Mouse (Mus musculus) heart, embryonic 11.5 days (tissue): Measurements from ENCODE around the gene Gm17657. TPM values are rescaled to one million over a fixed set of nuclear protein-coding genes. Genes with fewer than 3 reads are reported as not detected.

Source experiments
- ATAC-seq: fragments of 200-750 bp; cut with Nextera tagmentation; replicated peaks from 2 replicates; pipeline ENCODE4 v1.8.0; 2017; ENCODE audit warnings: moderate library complexity; ENCODE audit not compliant: insufficient number of reproducible peaks, low FRiP score, low TSS enrichment
- H3K27ac ChIP-seq: fragments of 300-500 bp; sonication (generic); 2 replicates; pipeline ENCODE4 v1.5.1; 2014; ENCODE audit warnings: mild to moderate bottlenecking, low read depth, low read length
- H3K27me3 ChIP-seq: fragments of 300-500 bp; sonication (generic); 2 replicates; pipeline ENCODE4 v1.6.1; 2014; ENCODE audit warnings: mild to moderate bottlenecking, low read length, mixed read lengths; ENCODE audit not compliant: control insufficient read depth, insufficient read depth
- H3K36me3 ChIP-seq: fragments of 300-500 bp; sonication (generic); 2 replicates; pipeline ENCODE4 v1.6.1; 2014; ENCODE audit warnings: mild to moderate bottlenecking, low read length, moderate library complexity, mixed read lengths; ENCODE audit not compliant: control insufficient read depth, insufficient read depth
- H3K4me1 ChIP-seq: fragments of 300-500 bp; sonication (generic); 2 replicates; pipeline ENCODE4 v1.6.1; 2014; ENCODE audit warnings: low read length; ENCODE audit not compliant: control insufficient read depth, insufficient read depth
- H3K4me2 ChIP-seq: fragments of 300-500 bp; sonication (generic); 2 replicates; pipeline ENCODE4 v1.6.1; 2014; ENCODE audit warnings: mild to moderate bottlenecking, moderate library complexity
- H3K4me3 ChIP-seq: fragments of 300-500 bp; sonication (generic); 2 replicates; pipeline ENCODE4 v1.5.1; 2014; ENCODE audit warnings: low read depth, low read length
- H3K9ac ChIP-seq: fragments of 300-500 bp; sonication (generic); 2 replicates; pipeline ENCODE4 v1.6.1; 2014; ENCODE audit warnings: mild to moderate bottlenecking, low read depth, low read length, moderate library complexity
- H3K9me3 ChIP-seq: fragments of 300-500 bp; sonication (generic); replicated peaks from 2 replicates; pipeline ENCODE4 v1.6.1; 2016; ENCODE audit warnings: low read length; ENCODE audit not compliant: control insufficient read depth
- WGBS: fragments of 180-500 bp; shearing (Covaris S2); extraction: QIAGEN DNeasy Blood & Tissue Kit; methylation state at CpG from one replicate; pipeline ENCODE4 v1.1.7; 2014; ENCODE audit not compliant: insufficient replicate concordance; 5-methylcytosine and 5-hydroxymethylcytosine counted together
- polyA plus RNA-seq: library from polyadenylated mRNA; unstranded; fragments of >200 nt; fragmentation: Nextera tagmentation; extraction: Ambion mirVana; gene quantifications from 2 replicates; pipeline ENCODE4 v1.2.1, GENCODE M21; 2014

Gm17657 gene
- polyA plus RNA-seq, 1 experiment from 2014 or later: not detected

DNA sequence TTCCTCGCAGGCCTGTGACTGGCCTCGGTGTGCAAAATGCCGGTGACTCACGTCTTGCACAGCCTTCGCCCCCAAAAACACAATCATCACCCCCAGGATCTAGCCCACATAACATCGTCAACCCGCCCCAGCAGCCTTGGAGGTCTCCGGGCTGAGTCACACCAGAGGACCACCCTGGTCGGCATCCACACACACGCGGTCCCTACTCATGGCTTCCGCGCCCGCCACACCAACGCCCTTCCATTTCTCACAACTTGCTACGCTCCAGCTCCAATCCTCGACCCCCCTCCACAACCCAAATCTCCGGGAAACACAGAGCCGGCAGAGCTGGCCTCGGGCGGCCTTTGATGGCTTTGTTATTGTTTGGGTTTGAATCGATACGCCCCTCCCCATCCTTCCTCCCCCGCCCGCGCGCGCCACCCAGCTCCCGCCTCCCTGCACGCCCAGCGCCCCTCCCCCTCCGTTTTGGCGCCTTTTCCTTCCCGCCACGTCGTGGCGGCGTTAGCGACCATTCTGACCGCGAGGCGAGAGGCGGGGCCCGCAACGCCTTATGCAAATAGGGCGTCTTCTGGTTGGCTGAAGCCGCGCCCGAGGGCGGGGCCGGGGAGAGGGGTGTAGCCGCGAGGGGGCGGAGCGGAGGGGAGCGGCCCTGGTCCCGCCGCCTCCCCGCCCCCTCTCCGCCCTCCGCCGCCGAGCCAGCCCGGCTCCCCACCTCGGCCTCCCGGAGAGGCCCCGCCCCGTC is 59.3 kb downstream of the Gm17657 start:
- under 1% methylated on average over 54 of the region's 68 CpGs for WGBS
- peak; percentile 91 for ATAC-seq
- Histone ChIP-seq H3K4me1 (peaks cover 18% of the 10 kb centered on the region), H3K27ac (peak overlapping the region; percentile 95), H3K4me3 (peak overlapping the region; percentile 77), H3K4me2 (peak overlapping the region; percentile 95), H3K36me3 (peaks cover 11% of the 10 kb centered on the region), H3K9ac (peak overlapping the region; percentile 93), H3K27me3 (no peaks in the 10 kb centered on the region), H3K9me3 (no peaks in the 10 kb centered on the region; the same call in 1 of the 2 replicates)

GRCm38 (mm10) chr17:29488978-29489970 is 60.2 kb downstream of the Gm17657 start:
- peak overlapping the region; percentile 77 for H3K4me3 ChIP-seq
- WGBS: 7% methylated on average over 30 of the region's 30 CpGs
- peak overlapping the region; percentile 95 for H3K4me2 ChIP-seq
- peak overlapping the region; percentile 93 for H3K9ac ChIP-seq
- H3K9me3 ChIP-seq: no peaks in the 10 kb centered on the region; the same call in 1 of the 2 replicates
- H3K27me3 ChIP-seq: no peaks in the 10 kb centered on the region
- ATAC-seq: no peak
- peaks cover 5% of the 10 kb centered on the region for H3K36me3 ChIP-seq
- peak overlapping the region; percentile 94 for H3K27ac ChIP-seq
- H3K4me1 ChIP-seq: peaks cover 15% of the 10 kb centered on the region

DNA sequence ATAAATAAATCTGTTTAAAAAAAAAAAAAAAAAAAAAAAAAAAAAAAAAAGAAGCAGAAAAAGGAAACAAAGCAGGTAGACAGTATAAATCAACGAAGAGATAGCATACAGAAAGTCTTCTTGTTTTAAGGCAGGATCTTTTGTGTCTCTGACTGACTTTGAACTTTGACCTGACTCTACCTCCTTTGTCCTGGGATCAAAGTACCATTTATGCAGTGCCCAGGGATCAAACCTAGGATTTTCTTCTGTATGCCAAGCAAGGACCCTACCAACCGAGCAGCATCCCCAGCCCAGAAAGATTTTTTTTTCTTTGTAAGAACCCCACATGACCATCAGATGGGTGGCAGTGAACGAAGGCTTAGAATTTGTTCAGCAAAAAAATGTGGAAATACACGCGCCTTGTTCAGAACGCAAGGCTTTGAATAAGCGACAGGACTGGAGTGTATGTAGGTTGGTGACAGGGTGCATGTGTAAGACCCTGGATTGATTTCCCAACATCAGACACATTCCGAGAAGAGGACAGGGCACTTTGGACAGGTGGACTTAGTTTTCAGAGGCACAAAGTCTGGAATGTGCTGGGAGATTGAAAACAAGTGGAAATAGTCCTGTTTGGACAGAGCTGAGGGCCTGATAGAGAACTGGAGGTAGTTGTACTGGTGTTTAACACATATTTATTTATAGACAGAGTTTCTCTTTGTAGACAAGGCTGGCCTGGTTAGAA is 61.0 kb downstream of the Gm17657 start:
- Histone ChIP-seq H3K4me1 (peaks cover 12% of the 10 kb centered on the region), H3K27me3 (no peaks in the 10 kb centered on the region), H3K36me3 (no peaks in the 10 kb centered on the region), H3K4me2 (peak overlapping the region; percentile 95), H3K9me3 (no peaks in the 10 kb centered on the region; the same call in 1 of the 2 replicates), H3K9ac (0 out of 2 replicates have a peak overlapping the region, but pooled peaks have one; percentile 1), H3K27ac (peak overlapping the region; percentile 94), H3K4me3 (peak overlapping the region; percentile 10; the same call in 1 of the 2 replicates)
- no peak for ATAC-seq
- 82% methylated on average over 8 of the region's 8 CpGs for WGBS

- H3K9me3 ChIP-seq: no peaks in the 10 kb centered on the region; the same call in 1 of the 2 replicates
- H3K9ac ChIP-seq: no peak overlapping the region
- no peak for ATAC-seq
- no peaks in the 10 kb centered on the region for H3K27me3 ChIP-seq
- no peaks in the 10 kb centered on the region for H3K36me3 ChIP-seq
- no peak overlapping the region for H3K4me2 ChIP-seq
- no peak overlapping the region for H3K27ac ChIP-seq
- peaks cover 10% of the 10 kb centered on the region for H3K4me1 ChIP-seq
- H3K4me3 ChIP-seq: no peak overlapping the region
- 68% methylated on average over 3 of the region's 3 CpGs for WGBS
Observed at GRCm38 (mm10) chr17:29485336-29486233, 63.9 kb downstream of the Gm17657 start.

DNA sequence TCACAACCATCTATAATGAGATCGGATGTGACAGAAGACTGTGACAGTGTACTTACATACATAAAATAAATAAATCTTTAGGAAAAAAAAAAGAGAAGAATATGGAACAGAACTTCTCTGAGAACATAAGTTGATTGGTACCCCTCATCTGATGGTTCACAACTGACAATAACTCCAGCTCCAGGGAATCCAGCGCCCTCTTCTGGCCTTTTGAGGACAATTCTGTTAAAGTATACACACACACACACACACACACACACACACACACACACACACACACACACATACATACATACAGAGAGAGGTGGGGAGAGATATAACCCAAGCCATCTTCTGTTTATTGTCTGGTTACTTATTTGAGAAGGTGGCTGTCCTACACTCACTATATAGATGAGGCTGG is 65.0 kb downstream of the Gm17657 start:
- no peak overlapping the region for H3K4me3 ChIP-seq
- H3K27me3 ChIP-seq: no peaks in the 10 kb centered on the region
- no peak overlapping the region for H3K4me2 ChIP-seq
- no peaks in the 10 kb centered on the region; the same call in 1 of the 2 replicates for H3K9me3 ChIP-seq
- no peak overlapping the region for H3K9ac ChIP-seq
- 75% methylated on average over 2 of the region's 2 CpGs for WGBS
- no peaks in the 10 kb centered on the region for H3K36me3 ChIP-seq
- peaks cover 10% of the 10 kb centered on the region for H3K4me1 ChIP-seq
- no peak for ATAC-seq
- no peak overlapping the region for H3K27ac ChIP-seq

- Histone ChIP-seq H3K4me1 (no peaks in the 10 kb centered on the region), H3K9me3 (no peaks in the 10 kb centered on the region; the same call in 1 of the 2 replicates), H3K27ac (no peak overlapping the region), H3K9ac (no peak overlapping the region), H3K36me3 (no peaks in the 10 kb centered on the region), H3K4me3 (no peak overlapping the region), H3K4me2 (no peak overlapping the region), H3K27me3 (no peaks in the 10 kb centered on the region)
- no peak for ATAC-seq
- WGBS: 93% methylated on average over 2 of the region's 2 CpGs
Observed at GRCm38 (mm10) chr17:29483282-29483681, 66.2 kb downstream of the Gm17657 start.

GRCm38 (mm10) chr17:29482632-29483031 is 66.8 kb downstream of the Gm17657 start:
- no peak overlapping the region for H3K4me2 ChIP-seq
- H3K4me1 ChIP-seq: no peaks in the 10 kb centered on the region
- 90% methylated on average over 7 of the region's 7 CpGs for WGBS
- H3K27me3 ChIP-seq: no peaks in the 10 kb centered on the region
- no peaks in the 10 kb centered on the region; the same call in 1 of the 2 replicates for H3K9me3 ChIP-seq
- H3K9ac ChIP-seq: no peak overlapping the region
- no peak overlapping the region for H3K27ac ChIP-seq
- H3K36me3 ChIP-seq: no peaks in the 10 kb centered on the region
- no peak overlapping the region for H3K4me3 ChIP-seq
- no peak for ATAC-seq
